Mouse (Mus musculus) cortical plate, adult 2 months (tissue): ENCODE data around the gene Eid1.

ENCODE experiments used
- CTCF ChIP-seq: fragments of 200-500 bp; IDR thresholded peaks from 2 replicates; pipeline ENCODE4 v1.5.1; 2011; ENCODE audit warnings: mild to moderate bottlenecking, control low read depth, low read length; ENCODE audit not compliant: insufficient read depth; ENCODE audit errors: extremely low read depth
- POLR2A ChIP-seq: fragments of 200-500 bp; IDR thresholded peaks from 2 replicates; pipeline ENCODE4 v1.6.1; 2011; ENCODE audit warnings: mild to moderate bottlenecking, low read length, control low read depth; ENCODE audit not compliant: insufficient read depth; ENCODE audit errors: extremely low read depth

GRCm38 (mm10) chr2:125623211-125623610 is 49.7 kb upstream of the Eid1 start:
- no peak for TF ChIP-seq POLR2A
- TF ChIP-seq CTCF: no peak
